Mouse (Mus musculus) CH12.LX (cell line): Measurements from ENCODE around the gene Prkag2.

Experiments used
- CHD2 ChIP-seq: IDR thresholded peaks from 2 replicates; pipeline ENCODE4 v1.6.1; 2011; ENCODE audit warnings: low read length, improper control_type of control experiment
- CTCF ChIP-seq, 2 experiments: IDR thresholded peaks in 1 of 2; conservative IDR thresholded peaks in 1 of 2; 2 replicates each; pipeline ENCODE4 v1.5.1; 2011 to 2012; ENCODE audit warnings: low read depth in 2 of 2, low read length in 2 of 2, improper control_type of control experiment in 1 of 2, inconsistent platforms in 1 of 2, mild to moderate bottlenecking in 1 of 2, moderate library complexity in 1 of 2
- JUND ChIP-seq: conservative IDR thresholded peaks from 2 replicates; pipeline ENCODE4 v1.6.1; 2011; ENCODE audit warnings: low read depth, low read length, improper control_type of control experiment
- MXI1 ChIP-seq: IDR thresholded peaks from 2 replicates; pipeline ENCODE4 v1.6.1; 2011; ENCODE audit warnings: mild to moderate bottlenecking, low read depth, low read length, improper control_type of control experiment
- POLR2AphosphoS2 ChIP-seq: IDR thresholded peaks from 2 replicates; pipeline ENCODE4 v1.6.1; 2011; ENCODE audit warnings: low read depth, low read length, improper control_type of control experiment
- RCOR1 ChIP-seq: conservative IDR thresholded peaks from 2 replicates; pipeline ENCODE4 v1.6.1; 2012; ENCODE audit warnings: low read depth, mild to moderate bottlenecking, inconsistent platforms, low read length, improper control_type of control experiment
- ZNF384 ChIP-seq: IDR thresholded peaks from 2 replicates; pipeline ENCODE4 v1.6.1; 2012; ENCODE audit warnings: low read depth, low read length, improper control_type of control experiment, inconsistent platforms

- TF ChIP-seq CHD2 = no peak
- TF ChIP-seq ZNF384 = no peak
- no peak for TF ChIP-seq MXI1
- TF ChIP-seq CTCF (conservative IDR thresholded peaks at IDR 0.05 in 1 of 2, IDR thresholded peaks at IDR 0.05 in 1 of 2; ENCODE audit: low read depth in 2 of 2, low read length in 2 of 2) = no peak
- TF ChIP-seq JUND = no peak
- no peak for TF ChIP-seq POLR2AphosphoS2
- no peak for TF ChIP-seq RCOR1
These were observed 126.7 kb downstream of the Prkag2 start for GRCm38 (mm10) chr5:24973672-24974225.
